Mouse (Mus musculus): ENCODE results near the gene Frem2. TPM values are rescaled to one million over a fixed set of nuclear protein-coding genes. Genes with fewer than 3 reads are reported as not detected.

Frem2 gene
- polyA plus RNA-seq, 1 experiment from 2014 or later = 20.4 TPM

DNA sequence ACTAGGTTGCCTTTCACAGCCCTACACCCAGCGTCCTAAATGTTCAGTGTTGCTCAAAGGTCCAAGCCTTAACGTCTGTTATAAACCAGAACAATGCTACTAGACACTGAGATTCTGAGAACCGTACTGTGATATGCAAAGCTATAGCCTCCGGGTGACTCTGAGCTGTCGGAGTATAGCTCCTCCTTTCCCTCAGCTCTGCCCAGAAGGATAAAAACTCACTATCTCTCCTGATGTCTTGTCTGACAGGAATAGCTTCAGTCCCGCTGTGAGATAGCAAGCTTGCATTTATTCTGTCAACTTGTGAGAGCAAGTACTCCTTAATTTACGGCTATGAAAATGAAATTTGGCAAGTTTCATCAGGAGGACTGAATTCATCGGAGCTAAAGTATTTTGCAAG is 33.9 kb downstream of the Frem2 start:
- no peak for TF ChIP-seq CTCF (IDR thresholded peaks at IDR 0.05; ENCODE audit: low read depth)
- WGBS = 63% methylated on average over 8 of the region's 8 CpGs
- no peak for ATAC-seq (ENCODE audit: insufficient read depth)
- Histone ChIP-seq H3K9me3 (ENCODE audit: low read depth, low read length) (no peaks in the 10 kb centered on the region), H3K36me3 (ENCODE audit: insufficient read depth) (no peaks in the 10 kb centered on the region), H3K4me2 (no peak overlapping the region), H3K27ac (ENCODE audit: low read depth) (no peak overlapping the region), H3K4me1 (ENCODE audit: insufficient read depth) (0 out of 2 replicates have a peak, but pooled peaks cover 4% of the 10 kb centered on the region), H3K9ac (no peak overlapping the region), H3K4me3 (ENCODE audit: low read depth, low read length) (no peak overlapping the region), H3K27me3 (ENCODE audit: insufficient read depth, low read length) (no peaks in the 10 kb centered on the region)
- DNase-seq = no peak

DNA sequence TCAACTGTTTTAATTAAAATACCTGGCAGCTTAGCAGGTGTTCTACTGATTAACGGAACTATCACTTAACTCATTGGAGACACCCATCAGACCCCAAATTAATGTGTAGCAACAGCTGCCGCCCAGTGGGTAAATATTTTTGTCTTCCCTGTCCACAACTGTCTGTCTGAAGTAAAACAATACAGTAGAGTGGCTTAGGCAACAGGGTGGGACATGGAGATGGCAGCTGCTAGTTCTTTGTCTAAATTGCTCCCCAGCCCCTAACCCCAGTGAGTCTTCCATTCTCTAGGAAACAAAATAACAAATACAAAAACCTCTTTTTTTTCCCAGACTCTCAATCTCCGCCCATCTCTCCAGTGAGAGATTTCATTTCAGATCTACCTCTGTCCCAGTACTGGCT is 36.2 kb downstream of the Frem2 start:
- TF ChIP-seq CTCF (IDR thresholded peaks at IDR 0.05; ENCODE audit: low read depth) = no peak
- no peaks in the 10 kb centered on the region for H3K27me3 ChIP-seq (ENCODE audit: insufficient read depth, low read length)
- H3K9ac ChIP-seq = no peak overlapping the region
- no peaks in the 10 kb centered on the region for H3K36me3 ChIP-seq (ENCODE audit: insufficient read depth)
- peak overlapping the region; percentile 6; the same call in 1 of the 2 replicates for H3K27ac ChIP-seq (ENCODE audit: low read depth)
- DNase-seq (no peak), ATAC-seq (ENCODE audit: insufficient read depth) (no peak)
- H3K9me3 ChIP-seq (ENCODE audit: low read depth, low read length) = no peaks in the 10 kb centered on the region
- H3K4me3 ChIP-seq (ENCODE audit: low read depth, low read length) = no peak overlapping the region
- WGBS = 82% methylated on average over 3 of the region's 3 CpGs
- no peak overlapping the region for H3K4me2 ChIP-seq
- H3K4me1 ChIP-seq (ENCODE audit: insufficient read depth) = 0 out of 2 replicates have a peak, but pooled peaks cover 4% of the 10 kb centered on the region

DNA sequence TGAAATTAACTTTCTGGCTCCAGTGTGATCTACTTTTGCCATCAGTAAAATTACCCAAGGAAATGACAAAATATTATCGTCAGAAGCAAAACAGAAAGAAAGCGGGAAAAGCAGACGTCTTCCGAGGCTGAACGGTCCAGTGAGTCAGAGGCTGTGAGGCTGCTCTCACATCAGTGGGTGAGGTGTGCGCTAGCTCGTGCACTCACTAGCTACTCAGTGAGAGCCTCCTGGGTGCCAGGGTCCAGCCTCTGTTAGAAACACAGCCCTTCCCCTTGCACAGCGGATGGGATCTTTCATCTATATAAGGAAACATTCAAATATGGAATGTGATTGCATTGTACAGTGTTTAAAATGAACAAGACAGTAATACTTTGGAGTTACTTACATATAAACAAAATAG is 36.8 kb downstream of the Frem2 start:
- H3K4me3 ChIP-seq (ENCODE audit: low read depth, low read length) = no peak overlapping the region
- no peak overlapping the region for H3K4me2 ChIP-seq
- H3K4me1 ChIP-seq (ENCODE audit: insufficient read depth) = 0 out of 2 replicates have a peak, but pooled peaks cover 4% of the 10 kb centered on the region
- 0 out of 2 replicates have a peak, but pooled peaks have one; percentile 44 for ATAC-seq (ENCODE audit: insufficient read depth)
- no peak overlapping the region for H3K9ac ChIP-seq
- DNase-seq = no peak
- H3K9me3 ChIP-seq (ENCODE audit: low read depth, low read length) = no peaks in the 10 kb centered on the region
- no peak overlapping the region for H3K27ac ChIP-seq (ENCODE audit: low read depth)
- no peaks in the 10 kb centered on the region for H3K36me3 ChIP-seq (ENCODE audit: insufficient read depth)
- no peak for TF ChIP-seq CTCF (IDR thresholded peaks at IDR 0.05; ENCODE audit: low read depth)
- 69% methylated on average over 8 of the region's 8 CpGs for WGBS
- H3K27me3 ChIP-seq (ENCODE audit: insufficient read depth, low read length) = no peaks in the 10 kb centered on the region

DNA sequence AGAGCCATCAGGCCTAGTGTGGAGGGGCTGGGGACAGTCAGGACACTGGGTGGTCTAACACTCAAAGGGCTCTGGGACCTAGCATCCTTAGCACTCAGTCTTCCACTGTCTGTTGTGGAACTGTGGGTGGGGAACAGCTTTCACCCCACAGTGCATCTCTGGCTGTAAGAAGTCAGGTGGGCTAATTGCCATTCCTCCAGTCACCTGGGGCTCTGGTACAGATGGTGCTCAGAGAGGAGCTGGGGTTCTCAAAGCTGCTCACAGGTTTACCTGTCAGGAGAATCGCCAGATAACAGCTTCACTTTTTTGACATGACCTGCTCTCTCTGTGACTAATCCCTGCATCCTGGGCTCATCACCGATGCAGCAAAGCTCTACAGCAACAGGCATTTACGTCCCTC is 46.0 kb downstream of the Frem2 start:
- Histone ChIP-seq H3K36me3 (ENCODE audit: insufficient read depth) (no peaks in the 10 kb centered on the region), H3K4me3 (ENCODE audit: low read depth, low read length) (no peak overlapping the region), H3K9me3 (ENCODE audit: low read depth, low read length) (no peaks in the 10 kb centered on the region), H3K9ac (no peak overlapping the region), H3K27ac (ENCODE audit: low read depth) (no peak overlapping the region), H3K4me1 (ENCODE audit: insufficient read depth) (no peaks in the 10 kb centered on the region), H3K27me3 (ENCODE audit: insufficient read depth, low read length) (no peaks in the 10 kb centered on the region), H3K4me2 (no peak overlapping the region)
- ATAC-seq (ENCODE audit: insufficient read depth) = no peak
- TF ChIP-seq CTCF (IDR thresholded peaks at IDR 0.05; ENCODE audit: low read depth) = no peak
- no peak for DNase-seq
- 58% methylated on average over 3 of the region's 3 CpGs for WGBS

DNA sequence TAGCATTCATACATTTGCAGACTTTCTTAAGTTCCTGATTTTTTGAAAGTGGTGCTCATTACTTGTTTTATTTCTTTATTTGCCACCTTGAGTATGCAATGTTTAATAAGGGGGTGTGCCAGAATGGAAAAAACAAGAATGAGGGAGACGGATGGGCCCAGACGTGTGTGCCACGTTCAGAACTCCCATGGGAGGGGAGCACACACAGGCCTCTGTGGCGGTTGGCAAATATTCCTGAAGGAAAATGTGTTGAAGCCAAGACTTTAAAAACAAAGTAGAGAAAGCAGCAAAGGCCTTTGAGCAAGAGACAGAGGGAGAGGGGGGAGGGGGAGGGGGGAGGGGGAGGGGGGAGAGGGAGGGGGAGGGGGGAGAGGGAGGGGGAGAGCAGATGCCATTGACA is 47.3 kb downstream of the Frem2 start:
- no peaks in the 10 kb centered on the region for H3K9me3 ChIP-seq (ENCODE audit: low read depth, low read length)
- no peak for ATAC-seq (ENCODE audit: insufficient read depth)

DNA sequence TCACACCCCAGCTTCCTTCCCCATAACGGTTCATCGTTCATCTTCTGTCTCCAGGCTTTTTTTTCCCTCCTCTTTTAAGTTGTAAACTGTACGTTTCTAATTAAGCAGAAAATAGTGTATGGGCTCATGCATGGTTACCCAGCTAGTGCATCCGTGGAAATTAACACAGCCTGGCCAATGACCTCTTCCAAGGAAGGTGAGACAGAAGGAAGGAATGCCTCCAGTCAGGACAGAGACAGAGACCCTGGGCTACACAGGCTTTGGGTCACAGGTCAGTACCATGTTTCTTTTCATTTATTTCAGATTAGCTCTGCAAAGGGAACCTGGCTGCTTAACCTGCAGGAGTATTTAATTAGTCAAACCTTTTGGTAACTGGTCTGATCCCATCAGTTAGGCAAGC is 57.0 kb downstream of the Frem2 start:
- WGBS = 40% methylated on average over 4 of the region's 4 CpGs
- Histone ChIP-seq H3K27ac (ENCODE audit: low read depth) (peak overlapping the region; percentile 42; the same call in 1 of the 2 replicates), H3K9me3 (ENCODE audit: low read depth, low read length) (no peaks in the 10 kb centered on the region), H3K36me3 (ENCODE audit: insufficient read depth) (no peaks in the 10 kb centered on the region), H3K27me3 (ENCODE audit: insufficient read depth, low read length) (no peaks in the 10 kb centered on the region), H3K4me2 (no peak overlapping the region), H3K9ac (no peak overlapping the region), H3K4me1 (ENCODE audit: insufficient read depth) (peaks cover 10% of the 10 kb centered on the region), H3K4me3 (ENCODE audit: low read depth, low read length) (no peak overlapping the region)
- ATAC-seq (ENCODE audit: insufficient read depth) (no peak), DNase-seq (no peak)
- TF ChIP-seq CTCF (IDR thresholded peaks at IDR 0.05; ENCODE audit: low read depth) = no peak

More for the DNA sequence above, 47.3 kb downstream of the Frem2 start:
- no peak overlapping the region for H3K4me2 ChIP-seq
- TF ChIP-seq CTCF (IDR thresholded peaks at IDR 0.05; ENCODE audit: low read depth) = no peak
- H3K4me3 ChIP-seq (ENCODE audit: low read depth, low read length) = no peak overlapping the region
- no peak for DNase-seq
- no peak overlapping the region for H3K9ac ChIP-seq
- WGBS = 45% methylated on average over 4 of the region's 4 CpGs
- H3K36me3 ChIP-seq (ENCODE audit: insufficient read depth) = no peaks in the 10 kb centered on the region
- no peak overlapping the region for H3K27ac ChIP-seq (ENCODE audit: low read depth)
- H3K4me1 ChIP-seq (ENCODE audit: insufficient read depth) = no peaks in the 10 kb centered on the region
- H3K27me3 ChIP-seq (ENCODE audit: insufficient read depth, low read length) = no peaks in the 10 kb centered on the region

DNA sequence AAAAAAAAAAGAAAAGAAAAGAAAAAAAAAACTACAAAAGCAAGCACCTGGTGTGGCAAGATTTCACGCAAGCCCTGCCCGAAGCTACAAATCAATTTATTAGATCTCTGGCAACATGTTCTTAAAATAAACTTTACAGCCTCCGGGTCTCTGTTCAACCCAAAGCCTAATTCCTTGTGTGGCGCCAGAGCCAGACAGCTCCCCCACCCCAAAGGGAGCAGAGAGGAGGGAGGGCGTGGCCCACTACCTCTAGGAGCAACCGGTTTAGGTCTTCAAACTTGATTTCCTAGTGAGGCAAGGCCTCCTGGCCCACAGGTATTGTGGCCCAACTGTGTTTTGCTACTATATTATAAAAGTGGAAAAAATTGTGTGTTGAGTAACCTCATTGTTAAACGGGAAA is 57.8 kb downstream of the Frem2 start:
- Histone ChIP-seq H3K4me1 (ENCODE audit: insufficient read depth) (peaks cover 10% of the 10 kb centered on the region), H3K4me2 (no peak overlapping the region), H3K27me3 (ENCODE audit: insufficient read depth, low read length) (no peaks in the 10 kb centered on the region), H3K4me3 (ENCODE audit: low read depth, low read length) (no peak overlapping the region), H3K27ac (ENCODE audit: low read depth) (peak overlapping the region; percentile 81; the same call in 1 of the 2 replicates), H3K9ac (no peak overlapping the region), H3K36me3 (ENCODE audit: insufficient read depth) (no peaks in the 10 kb centered on the region), H3K9me3 (ENCODE audit: low read depth, low read length) (no peaks in the 10 kb centered on the region)
- DNase-seq (peak; percentile 42), ATAC-seq (ENCODE audit: insufficient read depth) (no peak)
- TF ChIP-seq CTCF (IDR thresholded peaks at IDR 0.05; ENCODE audit: low read depth) = no peak
- 15% methylated on average over 7 of the region's 7 CpGs for WGBS
